Mouse (Mus musculus) spleen, postnatal 0 days (tissue): ENCODE measurements around the gene Gnat2. TPM values are rescaled to one million over a fixed set of nuclear protein-coding genes. Genes with fewer than 3 reads are reported as not detected.

ENCODE experiments used
- polyA plus RNA-seq: library from polyadenylated mRNA; unstranded; fragments of >200 nt; fragmentation: Nextera tagmentation; extraction: Ambion mirVana; gene quantifications from 2 replicates; pipeline ENCODE4 v1.2.1, GENCODE M21; 2015

Gene Gnat2
- 3.2 and 3.3 TPM in 2 replicates for polyA plus RNA-seq

DNA sequence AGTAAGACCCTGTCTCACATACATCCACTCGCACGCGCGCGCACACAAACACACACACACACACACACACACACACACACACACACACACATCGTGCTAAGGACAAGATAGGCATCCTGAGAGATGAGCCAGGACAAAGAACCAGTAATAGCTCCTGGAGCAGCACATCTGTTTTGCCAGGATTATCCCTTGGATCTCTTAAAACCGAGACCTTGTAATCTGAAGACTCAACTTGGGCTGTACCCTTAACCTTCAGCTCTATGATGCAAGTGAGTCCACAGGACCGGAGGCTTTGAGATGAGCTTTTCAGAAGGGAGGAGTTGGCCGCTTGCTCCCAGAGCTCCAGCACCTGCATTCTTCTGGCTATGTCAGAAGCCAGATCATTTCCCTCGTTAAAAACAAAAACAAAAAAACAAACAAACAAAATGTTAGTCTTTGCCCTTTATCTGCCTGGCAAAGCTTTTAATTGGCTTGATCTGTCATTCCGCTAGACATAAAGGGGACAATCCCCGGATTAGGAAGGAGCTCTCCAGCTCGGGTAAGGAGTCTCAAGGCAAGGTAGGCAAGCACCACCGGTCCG is at the start of gene Gnat2:
Gene Gnat2 (plus strand): TSS at position 254 of the 580 bp plus-strand sequence.

GRCm38 (mm10) chr3:108044394-108045140 is 48.0 kb upstream of the Gnat2 start, which contains the start of gene Gstm4:
Gene Gstm4 (minus strand): TSS chr3:108044894.

DNA sequence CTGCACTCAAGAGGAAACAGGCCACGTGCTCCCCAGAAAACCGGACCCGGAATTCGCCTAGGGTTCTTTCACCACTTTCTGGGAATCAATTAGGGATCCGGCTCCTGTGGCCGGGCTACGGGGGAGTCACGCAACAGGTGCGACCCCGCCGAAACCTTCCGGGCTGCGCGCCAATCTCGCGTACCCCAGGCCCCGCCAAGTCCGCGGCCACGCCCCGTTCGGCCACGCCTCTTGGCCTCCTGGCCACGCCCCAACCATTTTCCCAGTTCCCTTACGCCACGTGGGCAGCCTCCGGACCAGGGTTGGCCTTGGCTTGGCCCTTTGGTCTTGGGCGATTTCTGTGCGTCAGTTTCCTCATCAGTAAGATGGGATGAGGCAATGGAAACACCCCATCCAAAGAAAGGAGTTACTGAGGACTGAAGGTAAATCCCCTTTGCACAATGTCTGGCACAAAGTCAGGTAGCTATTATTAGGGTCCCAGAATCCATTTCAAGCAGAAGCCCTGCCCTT is 6.1 kb upstream of the Gnat2 start, which contains the start of gene Ampd2:
Gene Ampd2 (minus strand): TSS at position 182 of the 510 bp plus-strand sequence.

DNA sequence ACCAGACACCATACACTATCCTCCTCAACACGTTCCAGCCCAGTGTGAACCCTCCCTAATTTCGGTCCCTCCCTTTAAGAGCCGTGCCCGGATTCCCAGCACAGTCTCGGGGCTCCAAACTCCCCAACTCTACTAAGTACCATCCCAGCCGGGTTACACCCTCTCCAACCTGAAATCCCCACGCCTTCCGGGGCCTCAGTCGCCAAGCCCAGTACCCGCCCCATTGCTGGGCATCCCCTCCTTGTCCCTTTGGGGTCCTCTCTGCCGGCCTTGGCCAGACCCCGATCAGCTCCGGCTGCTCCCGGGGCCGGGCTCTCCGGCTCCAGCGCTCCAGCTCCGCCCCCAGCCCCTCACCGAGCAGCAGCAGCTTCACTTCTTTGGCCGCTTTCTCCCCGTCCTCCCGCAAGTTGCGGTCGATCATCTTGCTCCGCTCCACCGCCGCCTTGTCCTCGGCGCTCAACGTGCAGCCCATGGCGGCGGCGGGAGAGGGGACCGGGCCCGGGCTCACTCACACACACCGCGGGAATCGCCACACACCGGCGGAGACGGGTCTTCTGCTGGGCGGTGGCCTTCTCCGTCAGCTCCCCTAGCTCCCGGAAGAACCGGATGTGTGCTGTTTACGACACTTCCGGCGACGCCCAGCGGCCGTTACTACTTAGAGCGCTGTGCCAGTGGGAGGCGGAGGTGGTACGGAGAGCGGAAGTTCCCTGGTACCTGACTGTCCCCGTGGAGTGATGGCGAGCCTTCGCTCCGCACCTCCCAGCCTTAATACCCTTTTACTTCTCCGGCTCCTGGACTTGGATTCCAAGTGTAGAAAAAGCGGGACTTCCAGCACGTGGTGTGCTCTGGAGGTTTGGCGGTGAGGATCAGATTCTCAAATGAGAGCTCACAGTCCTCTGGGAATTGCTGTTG is 53.2 kb downstream of the Gnat2 start, which contains the start of gene Gnai3:
Gene Gnai3 (minus strand): TSS at position 613 of the 912 bp plus-strand sequence.

Other genes starting within 250 kb of the Gnat2 start
- 0.18 TPM in 1 of 2 replicates, not detected in the other for gene Eps8l3, start 215.6 kb upstream of the Gnat2 start, polyA plus RNA-seq
- gene Gstm5, start 197.0 kb upstream of the Gnat2 start, polyA plus RNA-seq, result 286 and 363 TPM in 2 replicates
- gene Gstm7, start 161.0 kb upstream of the Gnat2 start, polyA plus RNA-seq, result 1.1 and 2.0 TPM in 2 replicates
- 0.25 TPM in 2 replicates for gene Gstm6, start 149.0 kb upstream of the Gnat2 start, polyA plus RNA-seq
- not detected in 2 replicates for gene Gstm3, start 123.5 kb upstream of the Gnat2 start, polyA plus RNA-seq
- gene Gstm2, start 106.3 kb upstream of the Gnat2 start, polyA plus RNA-seq, result 18.8 and 23.1 TPM in 2 replicates
- 46.6 and 66.5 TPM in 2 replicates for gene Gstm1, start 74.8 kb upstream of the Gnat2 start, polyA plus RNA-seq
- gene Gstm4, start 47.9 kb upstream of the Gnat2 start, polyA plus RNA-seq, result 5.9 and 6.9 TPM in 2 replicates
- 40.6 and 41.5 TPM in 2 replicates for gene Ampd2, start 6.1 kb upstream of the Gnat2 start, polyA plus RNA-seq
- gene Gnai3, start 53.4 kb downstream of the Gnat2 start, polyA plus RNA-seq, result 61.5 and 71.2 TPM in 2 replicates
- gene Gpr61, start 62.1 kb downstream of the Gnat2 start, polyA plus RNA-seq, result 0.04 and 0.05 TPM in 2 replicates
- gene Amigo1, start 93.5 kb downstream of the Gnat2 start, polyA plus RNA-seq, result 0.83 and 0.98 TPM in 2 replicates
- 2.8 and 3.6 TPM in 2 replicates for gene Cyb561d1, start 108.4 kb downstream of the Gnat2 start, polyA plus RNA-seq
- gene Atxn7l2, start 118.1 kb downstream of the Gnat2 start, polyA plus RNA-seq, result 3.7 and 3.9 TPM in 2 replicates
- not detected in 2 replicates for gene Sypl2, start 133.9 kb downstream of the Gnat2 start, polyA plus RNA-seq
- gene Psma5, start 164.1 kb downstream of the Gnat2 start, polyA plus RNA-seq, result 216 and 222 TPM in 2 replicates
- gene Sort1, start 191.3 kb downstream of the Gnat2 start, polyA plus RNA-seq, result 3.0 and 4.4 TPM in 2 replicates